Mouse (Mus musculus) right cerebral cortex, postnatal 25 days (tissue): ENCODE data around the gene Tmeff2.

Source experiments
- DNase-seq: peaks from one replicate; pipeline ENCODE4 v3.0.0; 2022

Tmeff2 gene

DNA sequence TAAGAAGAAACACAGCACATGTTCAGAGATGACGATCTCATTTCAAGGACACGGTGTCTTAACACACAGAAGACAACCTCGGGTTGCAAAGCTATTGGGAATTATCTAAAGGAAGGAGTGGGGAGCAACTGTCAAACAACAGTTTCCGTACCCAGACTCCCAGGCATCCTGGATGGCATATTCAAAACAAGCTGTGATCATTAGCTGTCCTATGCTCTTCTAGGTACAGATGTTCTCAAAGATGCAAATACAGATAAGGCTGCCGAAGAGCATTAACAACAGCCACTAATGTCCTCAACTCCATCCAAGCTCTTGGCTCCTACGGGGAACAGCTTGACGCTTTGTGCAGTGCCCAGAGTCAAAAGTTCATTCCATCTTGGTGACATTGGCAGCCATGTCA lies 324.7 kb downstream of the Tmeff2 start:
- no peak for DNase-seq
